Mouse (Mus musculus): ENCODE data around the gene Cuta.

Gene Cuta

DNA sequence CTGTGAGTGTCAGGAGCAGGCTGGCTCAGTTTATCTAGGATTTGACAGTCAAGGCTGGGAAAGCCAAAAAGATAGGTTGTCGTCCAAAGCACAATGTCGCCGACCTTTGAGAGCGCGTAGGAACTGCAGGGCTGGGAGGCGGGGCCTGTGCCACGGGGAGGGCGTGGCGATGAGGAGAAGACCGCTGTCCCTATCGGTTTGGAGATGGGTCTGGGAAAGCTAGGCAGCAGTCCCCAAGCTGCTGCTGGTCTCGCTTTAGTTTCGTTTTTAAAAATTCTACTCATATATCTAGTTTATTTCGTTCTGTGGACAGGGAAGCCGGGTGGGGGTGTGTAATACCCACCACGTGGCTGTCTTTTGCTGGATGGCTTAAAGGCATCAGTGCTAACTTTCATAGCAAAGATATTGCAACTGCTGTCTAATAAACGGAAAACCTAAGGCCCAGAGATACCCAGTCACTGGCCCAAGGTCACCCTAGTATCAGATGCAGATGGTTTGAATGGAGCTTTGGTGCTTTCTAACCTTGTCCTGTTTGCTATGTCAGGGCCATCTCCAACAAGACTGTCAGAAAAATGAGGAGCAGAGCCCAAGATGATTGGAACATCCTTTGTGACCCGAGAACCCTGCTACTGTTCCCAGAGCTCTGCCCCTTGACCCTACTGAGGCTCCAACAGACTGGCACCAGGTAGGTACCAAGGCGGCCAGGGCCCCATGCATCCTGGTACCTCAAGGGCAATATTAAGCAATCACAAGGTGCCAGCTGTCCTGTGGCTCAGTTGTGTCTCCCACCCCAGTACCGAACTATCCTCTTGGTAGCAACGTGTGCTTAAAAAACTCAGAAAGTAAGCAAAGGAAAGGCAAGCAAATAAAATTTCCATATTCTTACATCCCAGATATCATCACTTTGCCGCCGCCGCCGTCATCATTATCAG, 54.1 kb downstream of the Cuta start:
- peak; percentile 82 for DNase-seq

Data from kidney, adult 18-20 months (tissue).